Mouse (Mus musculus) heart, adult 2 months (tissue): Measurements from ENCODE around the gene Fgf10. TPM values are rescaled to one million over a fixed set of nuclear protein-coding genes. Genes with fewer than 3 reads are reported as not detected.

Experiments used
- DNase-seq, 2 experiments: peaks; one replicate each; pipeline ENCODE4 v3.0.0; 2021
- H3K27ac ChIP-seq: fragments of 200-600 bp; 2 replicates; pipeline ENCODE4 v1.8.1; 2022
- H3K27me3 ChIP-seq: fragments of 200-500 bp; 2 replicates; pipeline ENCODE4 v1.6.1; 2012; ENCODE audit warnings: mild to moderate bottlenecking, low read length, inconsistent platforms, mixed read lengths; ENCODE audit not compliant: control insufficient read depth, insufficient read depth
- H3K36me3 ChIP-seq: fragments of 200-500 bp; 2 replicates; pipeline ENCODE4 v1.6.1; 2012; ENCODE audit warnings: low read length, inconsistent platforms; ENCODE audit not compliant: control insufficient read depth, insufficient read depth
- H3K4me1 ChIP-seq: fragments of 200-500 bp; 2 replicates; pipeline ENCODE4 v1.6.1; 2011; ENCODE audit warnings: low read length; ENCODE audit not compliant: control insufficient read depth, insufficient read depth
- H3K4me3 ChIP-seq: fragments of 200-600 bp; 2 replicates; pipeline ENCODE4 v1.8.1; 2022
- H3K79me2 ChIP-seq: fragments of 200-500 bp; replicated peaks from 2 replicates; pipeline ENCODE4 v1.6.1; 2012; ENCODE audit warnings: mild to moderate bottlenecking, inconsistent platforms, low read length, moderate library complexity, mixed read lengths; ENCODE audit not compliant: control insufficient read depth, insufficient read depth
- H3K9ac ChIP-seq: fragments of 200-500 bp; 2 replicates; pipeline ENCODE4 v1.6.1; 2012; ENCODE audit warnings: low read depth, mild to moderate bottlenecking, control low read depth, inconsistent platforms, low read length, mixed read lengths
- CTCF ChIP-seq: fragments of 200-600 bp; IDR thresholded peaks from 2 replicates; pipeline ENCODE4 v1.8.1; 2022; ENCODE audit warnings: antibody characterized with exemption, mild to moderate bottlenecking, moderate library complexity
- EP300 ChIP-seq: fragments of 200-500 bp; IDR thresholded peaks from 2 replicates; pipeline ENCODE4 v1.6.1; 2011; ENCODE audit warnings: low read depth, low read length, control low read depth; ENCODE audit not compliant: insufficient read depth
- POLR2A ChIP-seq: fragments of 200-500 bp; IDR thresholded peaks from 2 replicates; pipeline ENCODE4 v1.6.1; 2011; ENCODE audit warnings: mild to moderate bottlenecking, low read depth, low read length, control low read depth; ENCODE audit not compliant: insufficient read depth
- WGBS: fragments of 180-500 bp; shearing (Covaris S2); methylation state at CpG from one replicate; pipeline ENCODE4 v1.1.7; 2018; 5-methylcytosine and 5-hydroxymethylcytosine counted together
- intact Hi-C: fragments of 180-260 bp; cut with DNase I; formaldehyde crosslinking; loops from one replicate; pipeline ENCODE4 v1.15.1; 2025
- polyA plus RNA-seq: library from polyadenylated mRNA; depleted of rRNA; stranded (reverse); fragments of >200 nt; gene quantifications from 2 replicates; pipeline ENCODE4 v1.2.3, GENCODE M21; 2012
- total RNA-seq, 2 experiments: library from RNA; stranded (reverse); gene quantifications; 2 replicates each; pipeline ENCODE4 v1.2.3; 2021

Fgf10 gene
- total and polyA plus RNA-seq, 3 experiments, result 0.18 to 0.57 (median 0.44) TPM

- intact Hi-C loops, result no loop called here
Measured at GRCm38 (mm10) chr13:118693049-118693448, 23.5 kb downstream of the Fgf10 start.

GRCm38 (mm10) chr13:118695103-118695502 lies 25.5 kb downstream of the Fgf10 start:
- Histone ChIP-seq H3K4me1 (no peaks in the 10 kb centered on the region), H3K27ac (no peak overlapping the region), H3K36me3 (no peaks in the 10 kb centered on the region), H3K79me2 (no peaks in the 10 kb centered on the region), H3K4me3 (no peak overlapping the region), H3K27me3 (no peaks in the 10 kb centered on the region), H3K9ac (no peak overlapping the region)
- intact Hi-C loops, result no loop called here
- 7% methylated on average over 4 of the region's 4 CpGs for WGBS
- TF ChIP-seq EP300 (no peak), POLR2A (no peak)
- no peak for DNase-seq

More at GRCm38 (mm10) chr13:118693049-118693448, 23.5 kb downstream of the Fgf10 start:
- Histone ChIP-seq H3K9ac (no peak overlapping the region), H3K79me2 (no peaks in the 10 kb centered on the region), H3K36me3 (no peaks in the 10 kb centered on the region), H3K4me1 (no peaks in the 10 kb centered on the region), H3K27me3 (no peaks in the 10 kb centered on the region), H3K27ac (no peak overlapping the region), H3K4me3 (no peak overlapping the region)
- no peak for DNase-seq
- WGBS, result 72% methylated on average over 2 of the region's 2 CpGs
- TF ChIP-seq POLR2A (no peak), CTCF (no peak)

- no peaks in the 10 kb centered on the region for H3K4me1 ChIP-seq
- H3K79me2 ChIP-seq, result no peaks in the 10 kb centered on the region
- no peaks in the 10 kb centered on the region for H3K36me3 ChIP-seq
- no peak for DNase-seq
- intact Hi-C loops, result no loop called here
- TF ChIP-seq POLR2A (no peak), EP300 (no peak), CTCF (no peak)
- H3K27ac ChIP-seq, result no peak overlapping the region
- no peak overlapping the region for H3K4me3 ChIP-seq
- no peaks in the 10 kb centered on the region for H3K27me3 ChIP-seq
- no peak overlapping the region for H3K9ac ChIP-seq
Measured at GRCm38 (mm10) chr13:118703727-118704126, 34.1 kb downstream of the Fgf10 start.

- WGBS, result 71% methylated on average over 3 of the region's 3 CpGs
- Histone ChIP-seq H3K27me3 (no peaks in the 10 kb centered on the region), H3K36me3 (no peaks in the 10 kb centered on the region), H3K27ac (no peak overlapping the region), H3K9ac (no peak overlapping the region), H3K4me1 (no peaks in the 10 kb centered on the region), H3K79me2 (no peaks in the 10 kb centered on the region), H3K4me3 (no peak overlapping the region)
- TF ChIP-seq CTCF, result no peak
- no peak for TF ChIP-seq POLR2A
- no peak for TF ChIP-seq EP300
- no peak for DNase-seq
- intact Hi-C loops, result no loop called here
Measured at GRCm38 (mm10) chr13:118705716-118706115, 36.1 kb downstream of the Fgf10 start.

GRCm38 (mm10) chr13:118709912-118710311 lies 40.3 kb downstream of the Fgf10 start:
- Histone ChIP-seq H3K4me3 (no peak overlapping the region), H3K79me2 (no peaks in the 10 kb centered on the region), H3K9ac (no peak overlapping the region), H3K36me3 (no peaks in the 10 kb centered on the region), H3K27me3 (no peaks in the 10 kb centered on the region), H3K4me1 (no peaks in the 10 kb centered on the region), H3K27ac (no peak overlapping the region)
- TF ChIP-seq EP300, result no peak
- TF ChIP-seq POLR2A, result no peak
- no peak for TF ChIP-seq CTCF
- WGBS, result 50% methylated on average over 1 of the region's 1 CpGs
- no peak for DNase-seq
- intact Hi-C loops, result no loop called here

GRCm38 (mm10) chr13:118713626-118714150 lies 44.1 kb downstream of the Fgf10 start:
- Histone ChIP-seq H3K4me1 (no peaks in the 10 kb centered on the region), H3K79me2 (no peaks in the 10 kb centered on the region), H3K4me3 (no peak overlapping the region), H3K27ac (no peak overlapping the region), H3K9ac (no peak overlapping the region), H3K36me3 (no peaks in the 10 kb centered on the region), H3K27me3 (peaks cover 2% of the 10 kb centered on the region; the same call in 1 of the 2 replicates)
- intact Hi-C loops, result no loop called here
- 5% methylated on average over 14 of the region's 14 CpGs for WGBS
- no peak for TF ChIP-seq POLR2A
- no peak for TF ChIP-seq EP300
- TF ChIP-seq CTCF, result no peak
- DNase-seq, result no peak
